Mouse (Mus musculus) heart, adult 2 months (tissue): ENCODE data around the gene Ankrd13c.

Experiments used
- CTCF ChIP-seq: fragments of 200-600 bp; IDR thresholded peaks from 2 replicates; pipeline ENCODE4 v1.8.1; 2022; ENCODE audit warnings: antibody characterized with exemption, mild to moderate bottlenecking, moderate library complexity
- EP300 ChIP-seq: fragments of 200-500 bp; IDR thresholded peaks from 2 replicates; pipeline ENCODE4 v1.6.1; 2011; ENCODE audit warnings: low read depth, low read length, control low read depth; ENCODE audit not compliant: insufficient read depth
- POLR2A ChIP-seq: fragments of 200-500 bp; IDR thresholded peaks from 2 replicates; pipeline ENCODE4 v1.6.1; 2011; ENCODE audit warnings: mild to moderate bottlenecking, low read depth, low read length, control low read depth; ENCODE audit not compliant: insufficient read depth

DNA sequence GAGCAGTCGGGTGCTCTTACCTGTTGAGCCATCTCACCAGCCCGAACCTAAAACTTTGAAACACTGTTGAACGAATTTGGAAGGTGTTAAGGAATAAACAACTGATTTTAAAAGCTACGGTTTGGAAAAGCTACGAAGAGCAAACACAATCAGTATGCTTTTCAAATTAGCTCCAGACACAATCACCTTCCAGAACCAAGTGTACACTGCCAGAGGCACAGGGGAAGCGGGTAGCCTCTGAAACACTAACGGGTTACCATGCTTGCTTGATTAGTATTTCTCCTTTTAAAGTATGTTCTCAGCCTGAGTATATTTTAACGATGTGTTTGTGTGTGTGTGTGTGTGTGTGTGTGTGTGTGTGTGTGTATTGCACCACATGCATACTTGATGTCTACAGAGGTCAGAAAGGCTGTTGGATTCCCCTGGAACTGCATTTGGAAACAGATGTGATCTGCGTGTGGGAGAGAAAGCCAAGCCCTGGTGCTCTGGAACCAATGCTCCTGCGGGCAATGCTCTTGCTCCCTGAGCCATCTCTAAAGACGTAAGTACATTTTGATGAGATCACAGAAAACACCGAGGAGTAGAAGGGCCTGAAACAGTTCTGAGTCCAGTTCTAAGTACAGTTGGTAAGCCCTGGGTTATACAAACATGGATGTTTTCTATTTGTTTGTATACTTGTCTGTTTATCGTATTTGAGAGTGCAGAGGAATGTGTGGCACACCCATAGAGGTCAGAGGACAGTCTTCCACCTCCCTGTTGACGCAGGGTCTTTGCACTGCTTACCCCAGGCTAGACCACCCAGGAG, 21.1 kb upstream of the Ankrd13c start:
- TF ChIP-seq CTCF (no peak), POLR2A (no peak), EP300 (no peak)
